Mouse (Mus musculus): ENCODE measurements around the gene Strip2.

DNA sequence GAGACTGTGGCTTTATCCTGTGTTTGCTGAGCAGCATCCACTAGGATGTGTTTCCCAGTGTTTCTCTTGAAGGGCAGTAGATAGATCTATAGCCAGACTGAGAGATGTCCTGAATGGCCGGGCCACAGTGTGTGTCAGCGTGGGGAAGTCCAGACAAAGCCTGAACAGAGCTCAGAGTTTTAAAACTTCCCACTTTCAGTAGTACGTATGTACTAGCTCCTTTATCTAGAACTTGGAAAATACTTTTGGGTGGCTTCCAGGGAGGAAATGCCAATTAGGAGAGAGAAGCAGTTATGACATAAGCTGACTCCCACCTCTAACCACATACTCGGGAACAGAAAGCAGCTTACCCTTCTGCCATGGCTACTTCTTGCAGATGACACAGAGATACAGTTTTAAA is 23.6 kb downstream of the Strip2 start:
- TF ChIP-seq CTCF (IDR thresholded peaks at IDR 0.05; ENCODE audit: low read depth) (no peak), EP300 (IDR thresholded peaks at IDR 0.05; ENCODE audit: low read depth) (no peak)
